Comparison of ENCODE assay signal across 17 mouse cellular contexts in the genomic region with DNA sequence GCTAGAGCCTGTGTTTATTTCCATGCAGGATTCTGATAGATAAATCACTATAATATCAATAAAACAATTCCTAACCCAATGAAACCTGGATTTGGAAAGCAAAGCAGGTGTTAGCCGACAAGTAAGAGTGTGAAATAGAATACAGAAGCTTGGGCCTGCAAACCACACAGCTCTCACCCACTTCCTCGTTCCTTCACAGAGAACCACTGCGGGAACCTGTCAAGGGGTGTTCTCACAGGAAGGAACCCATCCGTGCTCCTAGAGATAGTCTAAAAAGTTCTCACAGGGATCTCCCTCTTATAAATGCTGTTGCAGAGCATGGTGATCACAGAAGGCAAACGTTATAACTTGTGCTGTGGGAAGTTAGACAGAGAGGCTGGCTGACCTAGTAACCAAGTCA.
"Had no signal": no experiment of that assay in that cellular context is flagged by ENCODE, and none has a peak within 500 bp of the region (broad histone marks: within the 10 kb centered on the region; RNA-seq: fewer than 3 reads in every experiment).

No protein-coding gene starts in this region.

- H3K27me3 ChIP-seq: limb, embryonic 15.5 days had no signal

- H3K4me2 ChIP-seq: limb, embryonic 12.5 days; limb, embryonic 15.5 days; liver, embryonic 11.5 days; lung, embryonic 14.5 days; midbrain, embryonic 11.5 days had no signal

- H3K36me3 ChIP-seq: limb, embryonic 12.5 days; limb, embryonic 15.5 days had no signal

- H3K4me1 ChIP-seq: limb, embryonic 15.5 days had no signal

- H3K9ac ChIP-seq: limb, embryonic 12.5 days; limb, embryonic 15.5 days; liver, embryonic 14.5 days; liver, postnatal 0 days; lung, embryonic 14.5 days had no signal

- DNase-seq: kidney, adult 8-10 months; kidney, postnatal 14 days; kidney, postnatal 4 days; left cerebral cortex, postnatal 4 days; liver, postnatal 0 days; lung, embryonic 14.5 days; midbrain, embryonic 14.5 days; thymus, adult 2 months; thymus, postnatal 36 days had no signal

- H3K27ac ChIP-seq: limb, embryonic 12.5 days; limb, embryonic 15.5 days; liver, embryonic 14.5 days; macrophage; stomach, postnatal 0 days had no signal

- H3K4me3 ChIP-seq: limb, embryonic 12.5 days; limb, embryonic 15.5 days had no signal

- H3K9me3 ChIP-seq: limb, embryonic 12.5 days; limb, embryonic 15.5 days had no signal

- ATAC-seq: liver, postnatal 0 days; lung, postnatal 0 days had no signal
